Mouse (Mus musculus) forebrain, embryonic 15.5 days (tissue): ENCODE measurements at regions not wholly inside any gene's neighbourhood (a gene's known extent, or its start where the extent isn't known, plus 50 kb on each side); places are given as distances from the start of the nearest gene placed in this dataset.
A peak's percentile ranks its signal among the peaks of the same experiment; 100 is the strongest.
"Not testable (repeated sequence)": the region's sequence is repeated elsewhere in the genome, so short reads cannot be mapped to it uniquely, and the experiment has no call there.

Experiments
- ATAC-seq: fragments of 200-750 bp; cut with Nextera tagmentation; replicated peaks from 2 replicates; pipeline ENCODE4 v1.8.0; 2017; ENCODE audit warnings: mild to moderate bottlenecking, moderate TSS enrichment, moderate library complexity
- H3K27ac ChIP-seq: fragments of 300-500 bp; sonication (generic); replicated peaks from 2 replicates; pipeline ENCODE4 v1.5.1; 2015; ENCODE audit warnings: mild to moderate bottlenecking, inconsistent platforms
- H3K27me3 ChIP-seq: fragments of 300-500 bp; sonication (generic); 2 replicates; pipeline ENCODE4 v1.6.1; 2015; ENCODE audit warnings: inconsistent platforms
- H3K36me3 ChIP-seq: fragments of 300-500 bp; sonication (generic); 2 replicates; pipeline ENCODE4 v1.6.1; 2015; ENCODE audit warnings: mild to moderate bottlenecking, inconsistent platforms
- H3K4me1 ChIP-seq: fragments of 300-500 bp; sonication (generic); 2 replicates; pipeline ENCODE4 v1.6.1; 2015; ENCODE audit warnings: inconsistent platforms
- H3K4me2 ChIP-seq: fragments of 300-500 bp; sonication (generic); replicated peaks from 2 replicates; pipeline ENCODE4 v1.6.1; 2015; ENCODE audit warnings: mild to moderate bottlenecking, inconsistent platforms
- H3K4me3 ChIP-seq: fragments of 300-500 bp; sonication (generic); 2 replicates; pipeline ENCODE4 v1.5.1; 2015; ENCODE audit warnings: mild to moderate bottlenecking, inconsistent platforms
- H3K9ac ChIP-seq: fragments of 300-500 bp; sonication (generic); replicated peaks from 2 replicates; pipeline ENCODE4 v1.6.1; 2015; ENCODE audit warnings: mild to moderate bottlenecking, inconsistent platforms
- H3K9me3 ChIP-seq: fragments of 300-500 bp; sonication (generic); 2 replicates; pipeline ENCODE4 v1.6.1; 2016; ENCODE audit warnings: inconsistent platforms
- WGBS: fragments of 180-500 bp; shearing (Covaris S2); methylation state at CpG from one replicate; pipeline ENCODE4 v1.1.7; 2015; ENCODE audit warnings: mixed read lengths; 5-methylcytosine and 5-hydroxymethylcytosine counted together

GRCm38 (mm10) chr5:56207877-56208276 is 1509.9 kb upstream of the Pcdh7 start:
- Histone ChIP-seq H3K9me3 (no peaks in the 10 kb centered on the region), H3K4me3 (no peak overlapping the region), H3K36me3 (no peaks in the 10 kb centered on the region), H3K27ac (no peak overlapping the region), H3K4me1 (no peaks in the 10 kb centered on the region), H3K4me2 (no peak overlapping the region), H3K9ac (no peak overlapping the region), H3K27me3 (no peaks in the 10 kb centered on the region)
- ATAC-seq = no peak
- WGBS = 43% methylated on average over 2 of the region's 2 CpGs

DNA sequence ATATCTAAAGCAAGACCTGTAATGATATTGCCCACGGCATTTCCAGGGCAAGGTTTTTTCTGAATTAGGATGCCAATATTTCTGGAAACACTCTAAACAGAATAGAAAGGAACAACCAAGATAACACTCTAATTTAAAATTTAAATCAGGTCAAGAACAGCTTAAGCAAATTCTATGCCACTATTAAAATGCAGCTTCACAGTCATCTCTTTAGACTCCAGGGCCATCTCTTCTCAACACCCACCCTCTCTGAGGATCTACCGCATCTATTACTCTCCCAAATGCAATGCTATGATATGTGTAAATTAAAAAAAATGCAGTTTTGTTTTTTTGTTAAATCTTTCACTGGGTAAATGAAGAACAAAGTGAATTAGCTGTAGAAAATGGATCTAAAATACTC is 1501.9 kb upstream of the Pcdh7 start:
- no peaks in the 10 kb centered on the region for H3K9me3 ChIP-seq
- H3K27ac ChIP-seq = no peak overlapping the region
- ATAC-seq = no peak
- H3K4me1 ChIP-seq = no peaks in the 10 kb centered on the region
- no peak overlapping the region for H3K4me3 ChIP-seq
- no peaks in the 10 kb centered on the region for H3K36me3 ChIP-seq
- H3K27me3 ChIP-seq = no peaks in the 10 kb centered on the region
- WGBS = 69% methylated on average over 2 of the region's 2 CpGs
- H3K4me2 ChIP-seq = no peak overlapping the region
- no peak overlapping the region for H3K9ac ChIP-seq

DNA sequence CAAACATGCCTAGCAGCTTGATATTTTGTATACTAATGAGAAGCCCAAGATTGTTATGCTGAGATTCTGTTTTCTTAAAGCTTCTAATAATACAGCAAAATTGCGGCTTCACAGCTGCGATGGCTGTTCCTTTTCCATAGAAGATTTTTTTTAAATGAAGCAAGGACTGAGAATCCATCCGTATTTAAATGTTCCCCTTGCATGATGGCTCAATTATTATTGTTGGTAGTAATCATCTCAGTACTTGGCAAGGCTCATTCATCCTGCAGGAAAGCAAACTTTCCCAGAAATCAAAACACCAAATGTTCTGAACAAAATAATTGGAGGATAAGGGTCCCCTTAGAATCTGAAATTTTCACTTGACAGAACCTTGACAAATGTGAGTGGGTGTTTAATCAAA is 1451.6 kb upstream of the Pcdh7 start:
- Histone ChIP-seq H3K27me3 (no peaks in the 10 kb centered on the region), H3K9ac (no peak overlapping the region), H3K36me3 (no peaks in the 10 kb centered on the region), H3K4me2 (no peak overlapping the region), H3K27ac (no peak overlapping the region), H3K4me1 (no peaks in the 10 kb centered on the region), H3K9me3 (no peaks in the 10 kb centered on the region), H3K4me3 (no peak overlapping the region)
- 62% methylated on average over 3 of the region's 3 CpGs for WGBS
- ATAC-seq = 0 out of 2 replicates have a peak, but pooled peaks have one; percentile 35

GRCm38 (mm10) chr5:56291666-56292065 is 1426.1 kb upstream of the Pcdh7 start:
- ATAC-seq, H3K36me3 ChIP-seq, H3K4me1 ChIP-seq, H3K27me3 ChIP-seq, H3K9ac ChIP-seq, H3K4me2 ChIP-seq, H3K27ac ChIP-seq, H3K9me3 ChIP-seq, H3K4me3 ChIP-seq: not testable (repeated sequence)
- 76% methylated on average over 1 of the region's 1 CpGs for WGBS
